Mouse (Mus musculus): ENCODE results near the gene Srl.

- TF ChIP-seq CTCF (IDR thresholded peaks at IDR 0.05; ENCODE audit: borderline replicate concordance, insufficient read depth, low read depth, low read length), result no peak
- TF ChIP-seq POLR2A (IDR thresholded peaks at IDR 0.05; ENCODE audit: borderline replicate concordance, insufficient read depth, low read length), result no peak
These were observed 95.2 kb downstream of the Srl start for GRCm38 (mm10) chr16:4446395-4446794.

Measured in cerebellum, adult 2 months (tissue).